Mouse (Mus musculus) myocyte (in vitro differentiated cells): ENCODE data around the gene Cfl1.
"Not testable (repeated sequence)": the region's sequence is repeated elsewhere in the genome, so short reads cannot be mapped to it uniquely, and the experiment has no call there.

ENCODE experiments used
- CEBPB ChIP-seq: IDR thresholded peaks from 2 replicates; pipeline ENCODE4 v1.6.1; 2011; ENCODE audit warnings: mild to moderate bottlenecking, moderate library complexity; ENCODE audit not compliant: poor library complexity, insufficient read depth, severe bottlenecking
- E2F4 ChIP-seq: IDR thresholded peaks from one replicate; pipeline ENCODE4 v1.6.1; 2011; ENCODE audit warnings: mild to moderate bottlenecking, control low read depth, moderate library complexity; ENCODE audit not compliant: insufficient read depth
- MAX ChIP-seq: IDR thresholded peaks from one replicate; pipeline ENCODE4 v1.6.1; 2011; ENCODE audit warnings: low read depth, mild to moderate bottlenecking, control low read depth
- MYOD1 ChIP-seq, 3 experiments: IDR thresholded peaks; one replicate each; pipeline ENCODE4 v1.6.1; 2011; ENCODE audit warnings: control low read depth in 2 of 3, low read depth in 2 of 3, mild to moderate bottlenecking in 2 of 3, moderate library complexity in 1 of 3; ENCODE audit not compliant: insufficient read length in 2 of 3, control insufficient read depth in 1 of 3
- MYOG ChIP-seq, 3 experiments: IDR thresholded peaks; one replicate each; pipeline ENCODE4 v1.6.1; 2011; ENCODE audit warnings: control low read depth in 2 of 3, low read depth in 2 of 3, mild to moderate bottlenecking in 2 of 3; ENCODE audit not compliant: insufficient read length in 2 of 3, control insufficient read depth in 1 of 3, insufficient read depth in 1 of 3
- POLR2A ChIP-seq: IDR thresholded peaks from one replicate; pipeline ENCODE4 v1.6.1; 2011; ENCODE audit warnings: low read depth, mild to moderate bottlenecking, control low read depth, moderate library complexity; ENCODE audit not compliant: insufficient read length
- POLR2AphosphoS2 ChIP-seq: IDR thresholded peaks from one replicate; pipeline ENCODE4 v1.6.1; 2011; ENCODE audit warnings: low read depth, control low read depth; ENCODE audit not compliant: insufficient read length
- SRF ChIP-seq: IDR thresholded peaks from one replicate; pipeline ENCODE4 v1.6.1; 2011; ENCODE audit warnings: low read depth; ENCODE audit not compliant: control insufficient read depth, insufficient read length
- TCF3 ChIP-seq: IDR thresholded peaks from one replicate; pipeline ENCODE4 v1.6.1; 2011; ENCODE audit warnings: low read depth, control low read depth; ENCODE audit not compliant: insufficient read length
- USF1 ChIP-seq: IDR thresholded peaks from one replicate; pipeline ENCODE4 v1.6.1; 2011; ENCODE audit warnings: low read depth, mild to moderate bottlenecking, control low read depth, moderate library complexity

DNA sequence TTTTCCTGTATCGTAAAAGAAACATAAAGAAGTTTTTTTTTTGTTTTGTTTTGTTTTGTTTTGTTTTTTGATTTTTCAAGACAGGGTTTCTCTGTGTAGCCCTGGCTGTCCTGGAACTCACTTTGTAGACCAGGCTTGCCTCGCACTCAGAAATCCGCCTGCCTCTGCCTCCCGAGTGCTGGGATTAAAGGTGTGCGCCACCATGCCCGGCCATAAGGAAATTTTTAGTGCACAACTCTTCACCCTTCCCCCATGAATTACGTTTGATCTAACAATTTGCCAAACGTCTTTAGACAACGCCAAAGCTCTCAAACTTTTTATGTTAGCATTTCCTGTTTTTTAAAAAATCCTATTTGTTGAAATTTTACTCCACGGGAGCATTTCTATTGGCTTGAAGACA, 534 bp upstream of the Cfl1 start:
- TF ChIP-seq POLR2A; MAX; MYOG (IDR thresholded peaks at IDR 0.05; ENCODE audit: control insufficient read depth in 1 of 3, insufficient read depth in 1 of 3, insufficient read length in 2 of 3, low read depth in 2 of 3); TCF3; CEBPB; POLR2AphosphoS2; USF1; SRF; E2F4; MYOD1 (IDR thresholded peaks at IDR 0.05; ENCODE audit: control insufficient read depth in 1 of 3, insufficient read length in 2 of 3, low read depth in 2 of 3): not testable (repeated sequence)
